Mouse (Mus musculus): ENCODE results near the gene Mrpl14. TPM values are rescaled to one million over a fixed set of nuclear protein-coding genes. Genes with fewer than 3 reads are reported as not detected.

The Mrpl14 gene
- total RNA-seq (2014; fragmentation: Nextera tagmentation) (79.0 and 88.9 TPM in 2 replicates), total RNA-seq (2017) (9.7 and 14.4 TPM in 2 replicates)

DNA sequence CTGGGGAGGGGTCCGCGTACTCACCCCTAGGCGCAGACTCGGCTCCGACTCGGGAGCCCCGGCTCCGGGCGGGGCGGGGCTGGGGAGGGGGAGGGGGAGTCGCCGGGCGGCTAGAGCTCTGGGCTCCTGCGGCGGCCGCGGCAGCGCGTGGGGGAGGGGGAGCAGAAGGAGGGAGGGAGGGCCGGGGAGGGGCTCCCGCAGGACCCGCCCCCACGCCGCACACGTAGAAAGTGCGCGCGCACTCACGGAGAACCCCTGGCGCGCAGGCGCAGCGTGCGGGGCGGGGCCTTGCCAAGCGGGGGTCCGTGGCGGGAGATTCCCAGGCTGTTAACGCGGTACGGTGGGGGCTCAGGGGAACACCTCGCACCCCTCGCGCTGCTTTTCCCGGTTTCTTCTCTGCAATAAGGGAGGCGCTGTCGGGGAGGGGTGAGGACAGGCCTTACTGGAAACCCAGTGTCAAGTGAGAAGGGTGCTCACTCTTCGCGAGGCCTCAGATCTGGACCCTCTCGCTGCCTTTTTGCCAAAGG, at the start of gene Mrpl14:
Gene Mrpl14, plus strand, starts transcription at position 230 of the 527 bp plus-strand sequence.
- peak; percentile 60 for ATAC-seq (replicated peaks; ENCODE audit: low FRiP score, low TSS enrichment, poor library complexity, severe bottlenecking)

DNA sequence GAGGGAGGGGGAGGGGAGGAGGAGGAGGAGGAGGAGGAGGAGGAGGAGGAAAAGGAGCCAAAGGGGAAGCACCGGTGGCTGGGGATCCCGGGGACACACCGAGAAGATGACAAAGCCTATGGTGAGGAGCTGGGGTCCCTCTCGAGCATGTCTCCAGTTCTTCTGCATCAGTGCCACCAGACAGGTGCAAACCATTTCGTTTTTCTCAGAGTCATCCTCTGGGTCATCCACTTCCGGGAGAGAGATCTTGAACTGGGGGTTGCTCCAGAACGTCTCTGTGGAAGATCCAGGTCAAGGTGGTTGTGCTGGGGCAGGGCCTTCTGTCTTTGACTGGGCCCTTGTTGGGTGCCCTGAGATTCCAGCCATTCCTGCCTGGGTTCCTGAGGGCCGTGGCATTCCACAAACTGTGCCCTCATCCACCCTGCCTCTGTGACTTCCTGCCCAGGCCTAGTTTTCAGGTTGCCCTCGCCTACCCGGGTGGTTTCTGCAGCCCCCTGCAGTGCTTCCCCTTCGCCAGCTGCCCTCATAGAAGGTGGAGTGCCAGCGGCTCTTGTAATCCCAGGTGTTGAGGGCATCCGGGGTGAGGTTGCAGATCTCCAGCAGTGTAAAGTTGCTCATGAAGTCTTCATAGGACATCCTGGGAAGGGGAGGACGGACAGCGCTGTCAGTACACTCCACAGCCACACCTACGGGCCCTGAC, 47.4 kb upstream of the Mrpl14 start:
- no peak for ATAC-seq (replicated peaks; ENCODE audit: low FRiP score, low TSS enrichment, poor library complexity, severe bottlenecking)

DNA sequence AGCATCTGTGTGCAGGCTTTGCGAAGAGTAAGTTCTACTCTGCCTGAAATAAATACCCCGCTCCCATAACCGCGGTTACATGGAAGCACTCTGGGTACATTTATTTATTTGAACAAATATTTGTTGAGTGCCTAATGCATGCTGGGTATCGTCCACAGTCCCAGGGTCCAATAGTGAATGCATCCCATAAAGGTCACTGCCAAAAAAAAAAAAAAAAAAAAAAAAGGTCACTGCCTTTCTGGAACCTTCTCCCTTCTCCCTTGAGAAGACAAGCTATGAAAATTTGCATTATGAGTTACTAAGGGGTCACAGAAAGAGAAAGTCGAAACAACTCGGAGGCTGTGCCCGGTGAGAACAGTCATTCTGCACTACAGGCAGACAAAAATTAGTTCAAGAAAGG, 44.1 kb upstream of the Mrpl14 start:
- no peak for ATAC-seq (replicated peaks; ENCODE audit: low FRiP score, low TSS enrichment, poor library complexity, severe bottlenecking)

DNA sequence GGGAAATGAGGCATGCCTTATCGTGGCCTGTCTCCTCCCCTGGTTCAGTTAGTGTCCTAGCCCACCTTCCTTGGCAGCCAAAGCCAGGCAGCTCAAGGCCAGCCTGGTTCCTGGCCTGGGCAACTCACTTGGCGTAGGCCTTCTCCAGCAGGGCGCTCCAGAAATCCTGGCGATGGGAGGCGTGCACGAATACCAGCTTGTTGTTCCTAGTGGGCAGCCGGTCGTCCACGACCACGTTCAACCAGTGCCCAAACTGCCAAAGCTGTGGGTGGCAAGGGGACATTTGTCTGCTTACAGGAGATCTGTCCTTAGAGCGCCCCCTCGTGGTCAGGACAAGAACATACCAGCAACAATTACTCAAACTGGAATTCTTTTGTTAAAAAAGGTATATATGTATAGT, 43.4 kb upstream of the Mrpl14 start:
- ATAC-seq (replicated peaks; ENCODE audit: low FRiP score, low TSS enrichment, poor library complexity, severe bottlenecking) = peak; percentile 70

DNA sequence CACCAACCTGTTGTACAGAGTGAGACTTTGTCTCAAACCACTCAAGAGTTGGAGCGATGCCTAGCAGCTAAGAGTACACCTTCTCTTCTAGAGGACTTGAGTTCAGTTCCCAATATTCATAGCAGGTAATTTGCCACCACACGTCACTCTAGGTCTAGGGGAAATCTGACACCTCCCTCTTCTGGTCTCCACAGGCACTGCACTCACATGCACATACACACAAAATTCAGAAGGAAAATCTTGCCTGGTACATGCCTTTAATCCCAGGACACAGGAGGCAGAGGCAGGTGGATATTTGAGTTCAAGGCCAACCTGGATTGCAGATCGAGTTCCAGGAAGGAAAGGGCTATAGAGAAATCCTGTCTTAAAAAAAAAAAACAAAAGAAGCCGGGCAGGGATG, 41.9 kb upstream of the Mrpl14 start:
- no peak for ATAC-seq (replicated peaks; ENCODE audit: low FRiP score, low TSS enrichment, poor library complexity, severe bottlenecking)

DNA sequence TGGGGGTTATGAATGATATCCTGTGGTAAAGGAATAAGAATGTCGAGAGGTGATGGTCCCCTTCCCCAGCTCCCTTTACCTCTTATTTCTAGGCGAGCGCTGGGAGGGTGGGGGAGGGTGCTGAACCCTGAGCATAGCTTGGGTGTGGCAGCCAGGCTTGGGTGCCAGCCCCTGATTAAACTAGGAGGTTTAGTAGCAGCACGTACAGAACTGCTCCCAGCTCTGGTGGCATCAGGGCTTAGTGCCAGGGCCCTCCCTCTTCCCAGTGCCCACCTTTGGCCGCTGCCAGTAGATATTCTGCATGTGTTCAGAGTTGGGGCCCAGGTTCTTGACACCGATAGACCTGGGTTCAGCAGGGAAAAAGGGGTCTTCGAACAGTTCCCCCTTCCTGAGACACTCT, 32.9 kb upstream of the Mrpl14 start:
- peak; percentile 89 for ATAC-seq (replicated peaks; ENCODE audit: low FRiP score, low TSS enrichment, poor library complexity, severe bottlenecking)

DNA sequence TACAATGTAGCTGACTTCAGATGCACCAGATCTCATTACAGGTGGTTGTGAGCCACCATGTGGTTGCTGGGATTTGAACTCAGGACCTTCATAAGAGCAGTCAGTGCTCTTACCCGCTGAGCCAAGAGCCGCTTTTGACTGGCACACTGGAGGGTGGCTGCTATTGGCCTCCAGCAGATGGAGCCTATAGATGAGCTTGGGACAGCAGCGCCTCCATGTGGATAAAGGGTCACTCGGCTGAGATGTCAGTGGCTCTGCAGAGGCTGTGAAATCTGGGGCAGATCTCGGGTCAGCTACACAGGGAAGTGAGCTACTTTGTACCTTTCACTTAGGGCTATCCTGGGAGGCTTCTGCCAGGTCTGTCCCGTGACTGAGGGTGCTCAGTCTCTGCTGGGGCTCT, 30.3 kb upstream of the Mrpl14 start:
- ATAC-seq (replicated peaks; ENCODE audit: low FRiP score, low TSS enrichment, poor library complexity, severe bottlenecking) = peak; percentile 67

DNA sequence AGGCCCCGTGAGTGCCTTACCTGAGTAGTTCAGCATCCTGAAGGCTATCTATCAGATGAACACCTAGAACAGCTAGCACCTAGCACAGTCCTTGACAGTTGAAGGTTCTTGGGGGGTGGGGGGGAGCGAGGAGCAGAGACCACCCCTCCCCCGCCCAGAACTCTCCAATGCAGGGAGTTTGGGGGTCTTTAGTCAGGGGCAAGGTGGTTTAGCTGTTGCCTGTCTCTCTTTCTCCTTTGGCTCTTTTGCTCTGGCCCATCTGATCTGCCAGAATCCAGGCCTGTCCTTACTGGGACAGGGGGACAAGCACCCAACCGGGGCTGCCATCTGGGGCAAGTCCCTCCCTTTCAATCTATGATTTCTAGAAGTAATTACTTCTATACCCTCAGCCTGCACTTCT, 26.9 kb upstream of the Mrpl14 start, which contains the start of gene Capn11:
Gene Capn11, minus strand, starts transcription at position 101 of the 400 bp plus-strand sequence.
- ATAC-seq (replicated peaks; ENCODE audit: low FRiP score, low TSS enrichment, poor library complexity, severe bottlenecking) = no peak

DNA sequence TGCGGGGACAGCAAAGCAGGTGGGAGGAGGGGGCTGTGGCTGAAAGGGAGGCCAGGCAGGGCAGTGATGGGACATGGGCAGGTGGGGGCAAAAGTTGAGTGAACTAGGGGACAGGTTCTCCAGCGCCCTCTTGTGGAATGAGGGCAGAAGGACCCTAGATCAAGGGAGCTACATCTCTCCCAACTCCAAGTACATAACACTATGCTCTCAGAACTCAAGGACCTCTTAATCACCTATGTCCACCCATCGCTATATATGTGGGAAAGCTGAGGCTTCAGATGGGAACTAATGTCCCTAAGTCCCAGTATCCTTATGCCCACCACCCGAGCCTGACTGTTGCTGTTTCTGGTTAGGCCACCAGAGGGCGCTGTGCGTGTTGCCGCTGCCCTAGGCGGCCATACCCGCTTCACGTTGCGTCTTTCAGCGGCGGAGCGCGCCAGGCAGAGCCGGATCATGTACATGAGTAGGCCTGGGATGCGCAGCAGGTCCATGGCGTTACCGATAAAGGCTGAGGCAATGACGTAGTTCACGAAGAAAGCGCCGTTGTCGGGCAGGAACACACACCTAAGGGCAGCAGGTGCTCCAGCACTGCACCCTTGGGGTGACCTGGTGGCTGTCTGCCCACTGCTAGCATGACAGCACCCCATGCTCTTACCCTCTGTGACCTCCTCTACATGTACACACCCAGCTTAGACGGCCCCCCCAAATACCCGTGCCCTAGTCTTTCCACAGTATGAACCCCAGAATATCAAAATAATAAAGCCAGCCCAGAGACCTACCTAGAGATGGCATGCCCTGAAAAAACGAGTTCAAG, 22.8 kb upstream of the Mrpl14 start:
- peak; percentile 77 for ATAC-seq (replicated peaks; ENCODE audit: low FRiP score, low TSS enrichment, poor library complexity, severe bottlenecking)

DNA sequence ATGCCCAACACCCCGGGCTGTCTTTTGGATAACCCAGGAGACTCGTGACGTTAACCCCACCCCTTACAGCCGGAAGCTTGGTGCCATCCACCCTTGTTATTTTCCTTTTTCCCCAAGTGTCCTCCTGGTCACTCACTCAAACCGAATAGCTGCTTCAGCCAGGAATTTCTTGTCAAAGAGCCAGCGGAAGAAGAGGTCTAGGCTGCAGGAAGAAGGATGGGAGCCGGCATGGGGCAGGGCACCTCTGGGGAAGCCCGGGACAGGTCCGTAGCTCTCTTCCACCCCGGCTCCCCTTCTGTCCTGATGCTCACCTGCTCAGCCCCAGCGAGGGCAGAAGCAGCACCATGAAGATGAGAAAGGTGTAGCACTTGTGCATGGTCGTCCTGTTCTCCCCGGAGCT, 21.5 kb upstream of the Mrpl14 start:
- ATAC-seq (replicated peaks; ENCODE audit: low FRiP score, low TSS enrichment, poor library complexity, severe bottlenecking) = no peak

DNA sequence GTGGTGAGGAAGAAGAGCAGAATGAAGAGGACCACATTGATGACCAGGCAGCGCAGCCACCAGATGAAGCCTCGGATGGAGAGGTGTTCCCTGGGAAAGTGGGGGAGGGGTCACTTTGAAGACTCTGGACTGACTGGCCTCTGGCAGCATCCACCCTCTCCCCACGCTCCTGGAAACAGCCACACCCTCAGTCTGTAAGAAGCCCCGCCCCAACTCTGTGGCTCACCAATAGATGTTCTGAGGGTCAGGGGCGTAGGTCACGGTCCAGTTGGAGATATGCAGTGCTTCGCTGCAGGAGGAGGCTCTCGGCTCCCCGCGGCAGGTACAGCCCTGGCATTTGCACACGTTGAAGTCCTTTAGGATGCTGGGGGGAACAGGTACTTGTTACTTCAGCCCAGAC, 20.0 kb upstream of the Mrpl14 start:
- ATAC-seq (replicated peaks; ENCODE audit: low FRiP score, low TSS enrichment, poor library complexity, severe bottlenecking) = no peak

DNA sequence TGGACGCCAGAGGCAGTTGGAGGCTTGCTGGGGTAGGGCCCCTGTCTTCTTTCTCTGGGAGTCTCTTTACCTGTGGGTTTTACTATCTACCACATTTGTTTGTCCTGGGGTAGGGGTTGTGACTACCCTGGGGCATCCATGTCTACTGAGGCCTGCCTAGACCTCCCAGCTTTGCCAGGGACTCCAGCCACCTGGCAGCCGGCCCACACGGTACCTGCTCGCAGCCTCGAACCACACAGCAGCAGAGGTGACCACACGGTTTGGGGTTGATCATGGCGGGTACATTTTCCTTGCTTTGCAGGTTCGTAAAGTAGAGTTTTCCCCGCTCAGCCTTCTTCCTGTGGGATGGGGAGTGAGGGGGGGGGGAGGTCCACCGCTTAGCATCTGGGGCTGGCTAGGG, 18.6 kb upstream of the Mrpl14 start:
- ATAC-seq (replicated peaks; ENCODE audit: low FRiP score, low TSS enrichment, poor library complexity, severe bottlenecking) = no peak

DNA sequence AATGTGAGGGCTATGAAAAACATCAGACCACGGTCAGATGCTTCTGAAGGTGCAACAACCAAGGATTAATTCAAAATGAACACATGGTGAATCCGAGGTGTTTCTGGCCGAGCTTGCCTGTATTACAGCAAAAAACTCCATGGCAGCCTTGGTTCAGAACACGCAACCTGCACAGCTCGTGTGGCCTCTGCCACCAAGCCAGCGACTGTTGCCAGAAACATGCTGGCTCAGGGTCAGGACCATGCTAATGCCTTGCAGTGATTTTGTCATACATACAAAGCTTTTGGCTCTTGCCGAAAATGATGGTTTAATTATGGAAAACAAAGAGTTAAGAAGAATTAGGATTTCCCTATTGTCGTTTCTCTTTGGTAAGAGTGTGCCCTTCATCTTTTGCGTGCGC, 18.1 kb upstream of the Mrpl14 start:
- no peak for ATAC-seq (replicated peaks; ENCODE audit: low FRiP score, low TSS enrichment, poor library complexity, severe bottlenecking)

DNA sequence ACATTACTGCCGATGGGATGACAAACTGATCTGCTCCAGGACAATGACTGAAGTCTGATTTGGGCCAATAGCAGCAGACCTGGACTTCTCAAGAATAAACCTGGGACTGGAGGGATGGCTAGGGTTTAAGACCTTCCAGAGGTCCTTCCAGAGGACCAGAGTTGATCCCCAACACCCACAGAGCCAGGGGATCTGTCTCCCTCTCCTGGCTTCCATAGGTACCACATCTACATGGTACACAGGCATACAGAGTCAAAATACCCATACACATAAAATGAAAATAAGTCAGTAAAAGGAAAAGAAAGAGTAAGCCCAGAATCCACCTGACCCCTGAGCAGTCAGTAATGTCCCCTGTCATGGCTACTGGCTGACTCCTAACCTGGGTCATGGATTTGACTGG, 14.3 kb upstream of the Mrpl14 start:
- ATAC-seq (replicated peaks; ENCODE audit: low FRiP score, low TSS enrichment, poor library complexity, severe bottlenecking) = 0 out of 2 replicates have a peak, but pooled peaks have one; percentile 53

DNA sequence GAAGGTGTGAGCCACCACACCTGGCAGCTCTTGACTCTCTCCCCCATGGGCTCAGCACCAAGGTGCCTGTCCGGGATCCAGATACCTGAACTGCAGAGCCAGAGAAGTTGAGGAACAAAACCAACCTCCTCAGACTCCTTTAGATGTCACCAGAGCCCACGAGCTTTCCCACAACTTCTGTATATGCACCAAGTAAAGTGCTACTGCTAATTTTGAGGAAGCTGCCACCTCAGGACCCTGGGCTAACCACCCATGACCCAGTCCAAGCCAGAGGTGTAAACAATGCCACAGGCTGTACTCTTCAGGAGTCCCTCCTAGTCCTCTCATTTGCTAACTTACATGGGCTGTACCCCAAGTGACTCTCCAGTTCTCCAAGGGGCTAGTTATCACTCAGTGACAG, 13.5 kb upstream of the Mrpl14 start:
- ATAC-seq (replicated peaks; ENCODE audit: low FRiP score, low TSS enrichment, poor library complexity, severe bottlenecking) = no peak

DNA sequence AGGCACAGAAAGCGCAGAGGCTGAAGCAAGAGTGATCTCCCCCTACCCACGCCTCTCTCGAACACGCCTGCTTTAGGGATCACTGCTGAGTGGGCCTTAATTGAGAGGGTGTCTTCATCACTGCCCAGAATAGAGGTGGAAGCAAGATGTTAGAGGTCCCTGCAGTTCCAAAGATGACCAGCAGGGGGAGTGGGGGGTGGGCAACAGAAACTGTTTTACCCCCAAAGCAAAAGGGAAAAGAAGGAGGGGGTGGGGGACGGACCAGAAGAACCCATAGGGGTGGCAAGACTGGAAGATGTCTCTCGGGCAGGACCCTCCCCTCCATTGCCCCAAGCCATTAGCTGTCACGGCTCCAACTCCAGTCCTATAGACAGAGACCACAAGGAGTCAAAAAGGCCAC, 8.0 kb upstream of the Mrpl14 start:
- ATAC-seq (replicated peaks; ENCODE audit: low FRiP score, low TSS enrichment, poor library complexity, severe bottlenecking) = peak; percentile 35; the same call in 1 of the 2 replicates

DNA sequence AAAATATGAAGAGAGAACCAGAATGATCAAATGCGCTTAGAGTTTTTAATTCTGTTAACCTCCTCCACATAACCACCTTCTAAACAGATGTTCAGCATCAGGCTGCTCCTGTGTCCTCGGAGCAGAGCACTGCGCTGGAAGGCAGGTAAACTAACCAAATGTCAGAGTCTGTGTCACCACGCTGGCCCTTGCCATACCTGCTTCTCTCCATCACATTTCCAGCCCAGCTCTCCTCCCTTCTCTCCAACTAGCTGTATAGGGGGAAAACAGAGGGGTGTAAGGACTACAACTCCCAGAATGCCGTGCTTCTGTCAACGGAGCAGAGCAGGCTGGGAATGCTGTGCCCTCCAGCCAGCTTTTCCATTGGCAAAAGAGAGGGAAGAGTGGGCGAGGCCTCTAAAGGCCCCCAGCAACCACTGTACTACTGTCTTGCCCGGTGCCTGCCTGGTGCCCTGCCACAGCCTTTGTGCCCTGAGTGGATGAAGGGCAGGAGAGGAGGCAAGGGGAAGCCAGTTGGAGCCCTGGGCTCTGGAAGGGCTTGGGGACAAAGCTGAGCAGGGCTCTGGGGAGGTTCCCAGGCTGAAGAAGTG, 5.6 kb upstream of the Mrpl14 start:
- no peak for ATAC-seq (replicated peaks; ENCODE audit: low FRiP score, low TSS enrichment, poor library complexity, severe bottlenecking)

DNA sequence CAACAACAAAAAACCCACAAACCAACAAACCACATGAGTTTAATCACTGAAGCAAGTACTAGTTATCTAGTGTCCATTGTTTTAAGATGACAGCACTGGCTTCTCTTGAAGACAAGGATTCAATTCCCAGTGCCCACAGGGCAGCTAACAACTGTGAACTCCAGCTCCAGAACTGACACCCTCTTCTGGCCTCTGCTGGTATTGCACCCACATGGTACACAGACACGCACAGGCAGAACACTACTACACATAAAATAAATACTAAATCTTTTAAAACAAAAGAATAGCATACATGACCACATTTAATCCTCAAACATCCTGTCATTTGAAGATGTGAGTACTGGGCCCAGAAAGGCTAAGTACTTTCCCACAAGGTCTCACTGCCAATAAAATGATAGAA, 4.5 kb upstream of the Mrpl14 start:
- ATAC-seq (replicated peaks; ENCODE audit: low FRiP score, low TSS enrichment, poor library complexity, severe bottlenecking) = no peak

DNA sequence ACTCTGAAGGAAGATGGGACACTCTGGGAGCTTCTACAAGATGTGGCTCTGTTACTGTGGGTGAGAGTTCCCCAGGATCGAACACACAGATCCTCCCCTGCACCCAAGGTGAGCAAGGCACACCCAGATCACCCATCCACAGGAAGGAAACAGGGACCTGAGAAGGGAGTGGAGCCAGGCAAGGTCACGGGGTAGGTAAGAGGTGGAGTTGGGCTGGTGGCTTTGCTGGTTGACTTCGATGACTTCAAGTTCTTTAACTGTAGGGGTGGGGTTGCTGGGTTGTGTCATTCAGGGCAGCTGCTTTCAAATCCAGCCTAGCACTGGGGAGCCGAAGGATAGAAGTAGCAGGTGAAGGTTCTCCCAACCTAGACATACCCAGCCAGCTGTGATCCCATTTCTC, 3.3 kb upstream of the Mrpl14 start:
- no peak for ATAC-seq (replicated peaks; ENCODE audit: low FRiP score, low TSS enrichment, poor library complexity, severe bottlenecking)

DNA sequence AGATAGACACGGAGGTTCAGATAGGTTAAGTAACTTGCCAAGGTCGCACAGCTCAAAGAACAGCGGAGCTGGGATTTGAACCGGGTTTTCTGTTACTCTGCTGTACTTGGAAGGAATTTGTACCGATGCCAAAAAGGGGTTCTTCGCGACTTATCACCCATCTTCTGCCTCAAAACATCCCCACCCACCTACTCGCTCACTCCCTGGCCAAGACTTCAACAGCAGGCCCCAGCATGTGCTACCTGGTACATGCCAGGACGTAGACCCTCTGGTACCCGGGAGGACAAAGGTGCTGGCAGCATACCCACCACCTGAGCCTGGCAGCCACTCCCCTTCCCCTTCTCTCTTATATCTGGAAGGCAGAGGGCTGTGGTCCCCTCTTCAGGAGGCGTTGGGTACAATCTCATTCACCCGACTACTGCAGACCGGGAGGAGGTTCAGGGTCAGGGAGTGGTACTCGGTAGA, 1.4 kb upstream of the Mrpl14 start:
- peak; percentile 14; the same call in 1 of the 2 replicates for ATAC-seq (replicated peaks; ENCODE audit: low FRiP score, low TSS enrichment, poor library complexity, severe bottlenecking)
